8 mouse cellular contexts compared by ENCODE assay signal in the genomic region with DNA sequence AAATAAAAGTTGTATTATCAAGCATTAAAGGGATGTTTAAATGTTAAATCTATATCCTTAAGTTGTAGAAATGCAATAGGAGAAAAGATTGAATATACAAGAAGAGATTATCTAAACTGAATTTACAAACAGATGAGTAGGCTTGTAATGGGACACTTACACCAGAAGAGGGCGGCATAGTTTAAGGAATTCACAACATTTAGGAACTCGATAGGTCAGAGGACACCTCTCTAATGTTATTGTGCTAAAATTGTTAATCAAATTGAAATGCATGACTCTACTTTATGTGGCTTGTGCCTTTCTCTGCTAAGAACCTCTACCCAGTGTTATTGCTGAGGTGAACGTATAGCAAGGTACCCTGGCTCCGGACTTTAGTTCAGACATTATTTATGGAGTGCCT.
DNase-seq lines count a peak whose midpoint lies in the region; ATAC-seq and TF ChIP-seq lines count a peak whose summit lies in the region.

No protein-coding gene starts in this region.

- TF ChIP-seq POLR2A in brain, embryonic 14.5 days (IDR thresholded peaks at IDR 0.05; ENCODE audit: borderline replicate concordance, extremely low read depth, insufficient read depth, insufficient read length, poor library complexity, severe bottlenecking), result no peak

- ATAC-seq in kidney, embryonic 15.5 days (replicated peaks; ENCODE audit: low FRiP score), result peak; percentile 30; the same call in 1 of the 2 replicates
- peak; percentile 55 for ATAC-seq in hindbrain, embryonic 13.5 days (ENCODE audit: low FRiP score)
- ATAC-seq in erythroblast, adult 5-6 weeks (replicated peaks; ENCODE audit: low FRiP score, poor library complexity, severe bottlenecking), result no peak

- TF ChIP-seq CTCF in brain, embryonic 14.5 days (IDR thresholded peaks at IDR 0.05; ENCODE audit: borderline replicate concordance, extremely low read depth, insufficient read depth, insufficient read length), result 0 out of 2 replicates have a peak, but pooled peaks have one; percentile 29

- H3K36me3 ChIP-seq in kidney, embryonic 15.5 days, result no peaks in the 10 kb centered on the region
- H3K36me3 ChIP-seq in hindbrain, embryonic 13.5 days, result no peaks in the 10 kb centered on the region

- H3K4me3 ChIP-seq in kidney, embryonic 15.5 days (replicated peaks), result no peak overlapping the region
- H3K4me3 ChIP-seq in hindbrain, embryonic 13.5 days, result no peak overlapping the region

- DNase-seq in kidney, adult 8-10 months, result no peak
- DNase-seq in brain, embryonic 14.5 days (ENCODE audit: low read depth), result peak; percentile 83
- peak; percentile 51 for DNase-seq in mesoderm, embryonic 11.5 days (ENCODE audit: low read depth, low spot score)
- DNase-seq in spleen, adult 12 weeks (ENCODE audit: low spot score), result no peak
- no peak for DNase-seq in right cerebral cortex, postnatal 4 days

- H3K9ac ChIP-seq in kidney, embryonic 15.5 days, result no peak overlapping the region
- no peak overlapping the region for H3K9ac ChIP-seq in hindbrain, embryonic 13.5 days

- H3K4me1 ChIP-seq in kidney, embryonic 15.5 days, result no peaks in the 10 kb centered on the region
- peaks cover 11% of the 10 kb centered on the region; the same call in 1 of the 2 replicates for H3K4me1 ChIP-seq in hindbrain, embryonic 13.5 days (replicated peaks)

- 0 out of 2 replicates have a peak, but pooled peaks cover 3% of the 10 kb centered on the region for H3K27me3 ChIP-seq in kidney, embryonic 15.5 days
- H3K27me3 ChIP-seq in hindbrain, embryonic 13.5 days, result no peaks in the 10 kb centered on the region

- 25% methylated on average over 4 of the region's 4 CpGs for WGBS in kidney, embryonic 15.5 days
- WGBS in hindbrain, embryonic 13.5 days, result 41% methylated on average over 4 of the region's 4 CpGs

- no peaks in the 10 kb centered on the region for H3K9me3 ChIP-seq in kidney, embryonic 15.5 days (replicated peaks)
- H3K9me3 ChIP-seq in hindbrain, embryonic 13.5 days, result no peaks in the 10 kb centered on the region

- peak overlapping the region; percentile 36; the same call in 1 of the 2 replicates for H3K4me2 ChIP-seq in kidney, embryonic 15.5 days
- no peak overlapping the region for H3K4me2 ChIP-seq in hindbrain, embryonic 13.5 days

- no peak overlapping the region for H3K27ac ChIP-seq in kidney, embryonic 15.5 days
- H3K27ac ChIP-seq in hindbrain, embryonic 13.5 days, result no peak overlapping the region

Comparison
In these comparisons a context has a peak if more than half of its experiments do, and no peak if none do; other contexts are left out.
1. DNase-seq: peak in brain, embryonic 14.5 days (single experiment) and mesoderm, embryonic 11.5 days (single experiment); none in kidney, adult 8-10 months (0 of 2), spleen, adult 12 weeks (single experiment) and right cerebral cortex, postnatal 4 days (single experiment).